ENCODE assay signal across 15 mouse cellular contexts in genomic region chr17:47617605-47618307, GRCm38 (mm10). TPM values are rescaled to one million over a fixed set of nuclear protein-coding genes. Genes with fewer than 3 reads are reported as not detected.
A peak's percentile ranks its signal among the peaks of the same experiment; 100 is the strongest.
DNase-seq lines count a peak whose midpoint lies in the region; ATAC-seq and TF ChIP-seq lines count a peak whose summit lies in the region.
"Had no signal": no experiment of that assay in that cellular context is flagged by ENCODE, and none has a peak within 500 bp of the region (broad histone marks: within the 10 kb centered on the region; RNA-seq: fewer than 3 reads in every experiment).

No protein-coding gene starts in this region.

- peak overlapping the region; percentile 66 for H3K9ac ChIP-seq in liver, embryonic 12.5 days
- H3K9ac ChIP-seq: embryonic facial prominence, embryonic 12.5 days; forebrain, embryonic 12.5 days; hindbrain, embryonic 15.5 days had no signal

- no peak for DNase-seq in spleen, adult 2 months (ENCODE audit: low read depth in 1 of 2, low spot score in 2 of 2)
- no peak for DNase-seq in spleen, postnatal 14 days (ENCODE audit: low spot score in 2 of 2)
- peak; percentile 84 for DNase-seq in c-Kit-positive CD71-positive TER-119-positive erythroid progenitor cells, embryonic 14.5 days (ENCODE audit: low spot score)
- peak; percentile 50 to 73 for DNase-seq in spleen, postnatal 10 days (ENCODE audit: low spot score in 2 of 2)
- DNase-seq in adrenal gland, postnatal 10 days = no peak
- no peak for DNase-seq in embryo, embryonic 10 days (ENCODE audit: low spot score)
- DNase-seq: adrenal gland, postnatal 25 days; kidney, adult 9 months; kidney, postnatal 4 days had no signal

- 0 out of 2 replicates have a peak overlapping the region, but pooled peaks have one; percentile 7 for H3K27ac ChIP-seq in spleen, adult 2 months (ENCODE audit: insufficient read depth, low read length)
- H3K27ac ChIP-seq in liver, embryonic 12.5 days = peak overlapping the region; percentile 98
- H3K27ac ChIP-seq: embryonic facial prominence, embryonic 12.5 days; forebrain, embryonic 12.5 days; hindbrain, embryonic 15.5 days had no signal

- H3K4me1 ChIP-seq in spleen, adult 2 months (ENCODE audit: control insufficient read depth, insufficient read depth, insufficient read length) = no peaks in the 10 kb centered on the region
- peaks cover 64% of the 10 kb centered on the region for H3K4me1 ChIP-seq in liver, embryonic 12.5 days

- no peak for TF ChIP-seq CTCF in spleen, adult 2 months (IDR thresholded peaks at IDR 0.05; ENCODE audit: extremely low read depth, insufficient read depth, insufficient read length, insufficient replicate concordance)

- H3K4me3 ChIP-seq in spleen, adult 2 months (ENCODE audit: extremely low read depth, insufficient read depth, insufficient read length) = no peak overlapping the region
- H3K4me3 ChIP-seq in liver, embryonic 12.5 days = peak overlapping the region; percentile 22
- H3K4me3 ChIP-seq: embryonic facial prominence, embryonic 12.5 days; forebrain, embryonic 12.5 days; hindbrain, embryonic 15.5 days; myocyte had no signal

- H3K27me3 ChIP-seq in spleen, adult 2 months (ENCODE audit: control insufficient read depth, insufficient read depth, low read length) = no peaks in the 10 kb centered on the region
- H3K27me3 ChIP-seq in liver, embryonic 12.5 days (replicated peaks) = no peaks in the 10 kb centered on the region
- H3K27me3 ChIP-seq: embryonic facial prominence, embryonic 12.5 days; forebrain, embryonic 12.5 days; hindbrain, embryonic 15.5 days had no signal

- peaks cover 4% of the 10 kb centered on the region for H3K36me3 ChIP-seq in spleen, adult 2 months (ENCODE audit: control insufficient read depth, insufficient read depth, low read length)
- peaks cover 96% of the 10 kb centered on the region for H3K36me3 ChIP-seq in liver, embryonic 12.5 days

- WGBS in spleen, adult 2 months = 87% methylated on average over 9 of the region's 9 CpGs
- 42% methylated on average over 9 of the region's 9 CpGs for WGBS in liver, embryonic 12.5 days (ENCODE audit: insufficient replicate concordance)

- ATAC-seq in liver, embryonic 12.5 days = peak; percentile 99
- ATAC-seq: CD4-positive, CD25-positive, alpha-beta regulatory T cell, adult 4 months had no signal

- H3K9me3 ChIP-seq in liver, embryonic 12.5 days (replicated peaks) = no peaks in the 10 kb centered on the region
- H3K9me3 ChIP-seq: embryonic facial prominence, embryonic 12.5 days; forebrain, embryonic 12.5 days; hindbrain, embryonic 15.5 days had no signal

- peak overlapping the region; percentile 58 for H3K4me2 ChIP-seq in liver, embryonic 12.5 days
- H3K4me2 ChIP-seq: embryonic facial prominence, embryonic 12.5 days; forebrain, embryonic 12.5 days; hindbrain, embryonic 15.5 days had no signal

- TF ChIP-seq POLR2A in spleen, adult 2 months (IDR thresholded peaks at IDR 0.05; ENCODE audit: low read depth, low read length) = no peak

RNA-seq across cellular contexts. Expression of gene Gm20517, which starts 6.4 kb away (rescaled TPM):
- polyA plus RNA-seq in spleen, adult 2 months (2012; rRNA removed) = 0.39 and 1.2 TPM in 2 replicates
- 2.3 and 2.7 TPM in 2 replicates for polyA plus RNA-seq in liver, embryonic 12.5 days (2016; fragmentation: Nextera tagmentation; extraction: Ambion mirVana)
- total RNA-seq in adrenal gland, postnatal 10 days (2021) = 1 to 10 TPM; 2.8 to 5.5 TPM

RNA-seq across cellular contexts. Expression of gene Med20, which starts 6.4 kb away (rescaled TPM):
- polyA plus RNA-seq in spleen, adult 2 months (2012; rRNA removed) = 18.8 and 20.6 TPM in 2 replicates
- 31.2 and 32.6 TPM in 2 replicates for polyA plus RNA-seq in liver, embryonic 12.5 days (2016; fragmentation: Nextera tagmentation; extraction: Ambion mirVana)
- total RNA-seq in adrenal gland, postnatal 10 days (2021) = 10 to 100 TPM; 38.1 to 39.8 TPM

RNA-seq across cellular contexts. Expression of gene Bysl, which starts 6.5 kb away (rescaled TPM):
- 5.8 and 7.5 TPM in 2 replicates for polyA plus RNA-seq in spleen, adult 2 months (2012; rRNA removed)
- polyA plus RNA-seq in liver, embryonic 12.5 days (2016; fragmentation: Nextera tagmentation; extraction: Ambion mirVana) = 34.6 and 35.2 TPM in 2 replicates
- total RNA-seq in adrenal gland, postnatal 10 days (2021) = 10 to 100 TPM; 14.1 to 16.6 TPM

RNA-seq across cellular contexts. Expression of gene Usp49, which starts 12.7 kb away (rescaled TPM):
- 4.5 and 4.6 TPM in 2 replicates for polyA plus RNA-seq in spleen, adult 2 months (2012; rRNA removed)
- polyA plus RNA-seq in liver, embryonic 12.5 days (2016; fragmentation: Nextera tagmentation; extraction: Ambion mirVana) = 5.0 and 6.2 TPM in 2 replicates
- 1 to 10 TPM; 6.8 to 9.0 TPM for total RNA-seq in adrenal gland, postnatal 10 days (2021)

Comparison
In these comparisons a context has a peak if more than half of its experiments do, and no peak if none do; other contexts are left out.
1. DNase-seq: peak in c-Kit-positive CD71-positive TER-119-positive erythroid progenitor cells, embryonic 14.5 days (single experiment) and spleen, postnatal 10 days (2 of 2); none in spleen, adult 2 months (0 of 2), spleen, postnatal 14 days (0 of 2), adrenal gland, postnatal 10 days (single experiment) and embryo, embryonic 10 days (single experiment).